Mouse (Mus musculus): ENCODE data around the gene Sys1. TPM values are rescaled to one million over a fixed set of nuclear protein-coding genes. Genes with fewer than 3 reads are reported as not detected.

Gene Sys1
- polyA plus RNA-seq, 1 experiment = 33.3 TPM

- no peak for TF ChIP-seq CTCF (IDR thresholded peaks at IDR 0.05; ENCODE audit: low read depth, low read length)
- Histone ChIP-seq H3K27ac (ENCODE audit: insufficient read depth, low read depth, low read length) (no peak overlapping the region), H3K4me1 (ENCODE audit: control insufficient read depth, insufficient read depth, low read length) (no peaks in the 10 kb centered on the region), H3K4me3 (ENCODE audit: insufficient read depth, low read length) (no peak overlapping the region)
Observed at GRCm38 (mm10) chr2:164423464-164423863, 33.3 kb upstream of the Sys1 start.

- TF ChIP-seq POLR2A (IDR thresholded peaks at IDR 0.05; ENCODE audit: borderline replicate concordance, low read depth, low read length) = no peak
- TF ChIP-seq CTCF (IDR thresholded peaks at IDR 0.05; ENCODE audit: low read depth, low read length) = no peak
- Histone ChIP-seq H3K4me1 (ENCODE audit: control insufficient read depth, insufficient read depth, low read length) (no peaks in the 10 kb centered on the region), H3K4me3 (ENCODE audit: insufficient read depth, low read length) (no peak overlapping the region), H3K27ac (ENCODE audit: insufficient read depth, low read depth, low read length) (no peak overlapping the region)
Observed at GRCm38 (mm10) chr2:164424406-164424805, 32.4 kb upstream of the Sys1 start.

- TF ChIP-seq CTCF (IDR thresholded peaks at IDR 0.05; ENCODE audit: low read depth, low read length) (no peak), POLR2A (IDR thresholded peaks at IDR 0.05; ENCODE audit: borderline replicate concordance, low read depth, low read length) (no peak)
- no peak overlapping the region for H3K4me3 ChIP-seq (ENCODE audit: insufficient read depth, low read length)
- H3K27ac ChIP-seq (ENCODE audit: insufficient read depth, low read depth, low read length) = no peak overlapping the region
- no peaks in the 10 kb centered on the region for H3K4me1 ChIP-seq (ENCODE audit: control insufficient read depth, insufficient read depth, low read length)
Observed at GRCm38 (mm10) chr2:164425401-164425800, 31.4 kb upstream of the Sys1 start.

- TF ChIP-seq CTCF (IDR thresholded peaks at IDR 0.05; ENCODE audit: low read depth, low read length) (no peak), POLR2A (IDR thresholded peaks at IDR 0.05; ENCODE audit: borderline replicate concordance, low read depth, low read length) (no peak)
- Histone ChIP-seq H3K4me1 (ENCODE audit: control insufficient read depth, insufficient read depth, low read length) (no peaks in the 10 kb centered on the region), H3K27ac (ENCODE audit: insufficient read depth, low read depth, low read length) (no peak overlapping the region), H3K4me3 (ENCODE audit: insufficient read depth, low read length) (no peak overlapping the region)
Observed at GRCm38 (mm10) chr2:164426121-164426520, 30.6 kb upstream of the Sys1 start.

- no peak overlapping the region for H3K27ac ChIP-seq (ENCODE audit: insufficient read depth, low read depth, low read length)
- H3K4me3 ChIP-seq (ENCODE audit: insufficient read depth, low read length) = no peak overlapping the region
- H3K4me1 ChIP-seq (ENCODE audit: control insufficient read depth, insufficient read depth, low read length) = no peaks in the 10 kb centered on the region
- no peak for TF ChIP-seq CTCF (IDR thresholded peaks at IDR 0.05; ENCODE audit: low read depth, low read length)
- no peak for TF ChIP-seq POLR2A (IDR thresholded peaks at IDR 0.05; ENCODE audit: borderline replicate concordance, low read depth, low read length)
Observed at GRCm38 (mm10) chr2:164426952-164427351, 29.8 kb upstream of the Sys1 start.

- TF ChIP-seq CTCF (IDR thresholded peaks at IDR 0.05; ENCODE audit: low read depth, low read length) (no peak), POLR2A (IDR thresholded peaks at IDR 0.05; ENCODE audit: borderline replicate concordance, low read depth, low read length) (no peak)
- no peak overlapping the region for H3K27ac ChIP-seq (ENCODE audit: insufficient read depth, low read depth, low read length)
- H3K4me1 ChIP-seq (ENCODE audit: control insufficient read depth, insufficient read depth, low read length) = peaks cover 6% of the 10 kb centered on the region
- no peak overlapping the region for H3K4me3 ChIP-seq (ENCODE audit: insufficient read depth, low read length)
Observed at GRCm38 (mm10) chr2:164428451-164428850, 28.3 kb upstream of the Sys1 start.

- no peak overlapping the region for H3K27ac ChIP-seq (ENCODE audit: insufficient read depth, low read depth, low read length)
- no peak overlapping the region for H3K4me3 ChIP-seq (ENCODE audit: insufficient read depth, low read length)
- TF ChIP-seq CTCF (IDR thresholded peaks at IDR 0.05; ENCODE audit: low read depth, low read length) (no peak), POLR2A (IDR thresholded peaks at IDR 0.05; ENCODE audit: borderline replicate concordance, low read depth, low read length) (no peak)
- H3K4me1 ChIP-seq (ENCODE audit: control insufficient read depth, insufficient read depth, low read length) = peaks cover 22% of the 10 kb centered on the region
Observed at GRCm38 (mm10) chr2:164429881-164430615, 26.7 kb upstream of the Sys1 start.

GRCm38 (mm10) chr2:164430697-164431096 is 26.1 kb upstream of the Sys1 start:
- TF ChIP-seq CTCF (IDR thresholded peaks at IDR 0.05; ENCODE audit: low read depth, low read length) (no peak), POLR2A (IDR thresholded peaks at IDR 0.05; ENCODE audit: borderline replicate concordance, low read depth, low read length) (no peak)
- no peak overlapping the region for H3K27ac ChIP-seq (ENCODE audit: insufficient read depth, low read depth, low read length)
- H3K4me3 ChIP-seq (ENCODE audit: insufficient read depth, low read length) = no peak overlapping the region
- peaks cover 28% of the 10 kb centered on the region for H3K4me1 ChIP-seq (ENCODE audit: control insufficient read depth, insufficient read depth, low read length)

GRCm38 (mm10) chr2:164431676-164432465 is 24.9 kb upstream of the Sys1 start:
- TF ChIP-seq CTCF (IDR thresholded peaks at IDR 0.05; ENCODE audit: low read depth, low read length) (no peak), POLR2A (IDR thresholded peaks at IDR 0.05; ENCODE audit: borderline replicate concordance, low read depth, low read length) (no peak)
- Histone ChIP-seq H3K4me3 (ENCODE audit: insufficient read depth, low read length) (no peak overlapping the region), H3K27ac (ENCODE audit: insufficient read depth, low read depth, low read length) (no peak overlapping the region), H3K4me1 (ENCODE audit: control insufficient read depth, insufficient read depth, low read length) (peaks cover 40% of the 10 kb centered on the region)

GRCm38 (mm10) chr2:164432541-164433191 is 24.1 kb upstream of the Sys1 start:
- Histone ChIP-seq H3K4me1 (ENCODE audit: control insufficient read depth, insufficient read depth, low read length) (peaks cover 48% of the 10 kb centered on the region), H3K4me3 (ENCODE audit: insufficient read depth, low read length) (no peak overlapping the region), H3K27ac (ENCODE audit: insufficient read depth, low read depth, low read length) (no peak overlapping the region)
- no peak for TF ChIP-seq POLR2A (IDR thresholded peaks at IDR 0.05; ENCODE audit: borderline replicate concordance, low read depth, low read length)
- no peak for TF ChIP-seq CTCF (IDR thresholded peaks at IDR 0.05; ENCODE audit: low read depth, low read length)

Measured in bone marrow macrophage, adult 2 months (primary cell).